Mouse (Mus musculus): Measurements from ENCODE around the gene Zfp366. TPM values are rescaled to one million over a fixed set of nuclear protein-coding genes. Genes with fewer than 3 reads are reported as not detected.
A peak's percentile ranks its signal among the peaks of the same experiment; 100 is the strongest.
"Not testable (repeated sequence)": the region's sequence is repeated elsewhere in the genome, so short reads cannot be mapped to it uniquely, and the experiment has no call there.

Zfp366 gene
- total and polyA plus RNA-seq, 3 experiments = not detected

GRCm38 (mm10) chr13:99173849-99174248, 10.8 kb upstream of the Zfp366 start:
- no peak overlapping the region for H3K27ac ChIP-seq (ENCODE audit: insufficient read depth, low read depth)
- no peaks in the 10 kb centered on the region for H3K79me2 ChIP-seq (replicated peaks; ENCODE audit: control insufficient read depth, extremely low read depth, insufficient read depth, poor library complexity, severe bottlenecking)
- dilution Hi-C loops (cut with MboI; ENCODE audit: extremely low pct_ligation_motif_present, extremely low pct_unique_long_range_greater_than_20kb, low sequenced_read_pairs) (no loop called here), in situ Hi-C loops (cut with MboI; ENCODE audit: low pct_ligation_motif_present, low pct_unique_long_range_greater_than_20kb, low sequenced_read_pairs) (no loop called here)
- no peak overlapping the region for H3K4me3 ChIP-seq (replicated peaks in 1 of 3; ENCODE audit: low read depth in 2 of 3, low read length in 2 of 3, poor library complexity in 1 of 3)
- no peaks in the 10 kb centered on the region for H3K9me3 ChIP-seq (replicated peaks; ENCODE audit: low read length)
- peaks cover 3% of the 10 kb centered on the region for H3K27me3 ChIP-seq (replicated peaks)
- H3K4me1 ChIP-seq (ENCODE audit: control insufficient read depth in 1 of 2, insufficient read depth in 2 of 2) = peaks cover 4 to 30% of the 10 kb centered on the region in 2 experiments
- no peaks in the 10 kb centered on the region for H3K36me3 ChIP-seq (replicated peaks in 1 of 2; ENCODE audit: control insufficient read depth in 1 of 2, insufficient read depth in 1 of 2, low read length in 1 of 2)
- H3K4me2 ChIP-seq (ENCODE audit: insufficient read depth, low read depth, poor library complexity, severe bottlenecking) = peak overlapping the region; percentile 55; the same call in 1 of the 2 replicates
- DNase-seq (ENCODE audit: extremely low read depth) = peak; percentile 51
- no peak overlapping the region for H3K9ac ChIP-seq (ENCODE audit: insufficient read depth, low read depth)
- TF ChIP-seq CHD2 (IDR thresholded peaks at IDR 0.05; ENCODE audit: low read length) (no peak), MXI1 (IDR thresholded peaks at IDR 0.05; ENCODE audit: low read depth, low read length) (no peak), BHLHE40 (IDR thresholded peaks at IDR 0.05; ENCODE audit: low read depth, low read length) (peak; percentile 81), EP300 (IDR thresholded peaks at IDR 0.05; ENCODE audit: low read length) (peak; percentile 48; the same call in 1 of the 2 replicates), IRF4 (IDR thresholded peaks at IDR 0.05; ENCODE audit: low read depth, low read length) (peak; percentile 57; the same call in 1 of the 2 replicates), MEF2A (IDR thresholded peaks at IDR 0.05; ENCODE audit: borderline replicate concordance, low read depth, low read length) (0 out of 2 replicates have a peak, but pooled peaks have one; percentile 14), ETS1 (conservative IDR thresholded peaks at IDR 0.05; ENCODE audit: low read depth, low read length) (peak; percentile 63), MAZ (IDR thresholded peaks at IDR 0.05; ENCODE audit: low read depth, low read length) (0 out of 2 replicates have a peak, but pooled peaks have one; percentile 19)

DNA sequence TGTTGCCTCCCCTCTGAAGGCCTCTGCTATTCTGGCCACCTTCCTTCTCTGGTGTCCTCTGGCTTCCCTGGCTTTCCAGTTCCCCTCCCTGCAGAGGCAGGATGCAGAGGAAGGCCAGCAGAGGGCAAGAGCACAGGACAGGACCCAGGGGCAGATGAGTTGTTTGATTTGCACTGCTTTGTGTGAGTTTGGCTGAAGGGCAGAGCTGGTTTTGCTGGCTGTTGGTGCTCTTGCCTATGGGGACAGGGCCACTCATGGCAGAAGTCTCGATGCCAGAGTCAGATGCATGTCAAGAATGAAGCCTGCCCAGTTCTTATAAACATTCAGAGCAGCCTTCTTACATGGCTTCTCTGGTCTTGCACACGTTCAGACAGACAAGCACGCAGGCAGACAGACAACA, 1.8 kb upstream of the Zfp366 start:
- dilution Hi-C loops (cut with MboI; ENCODE audit: extremely low pct_ligation_motif_present, extremely low pct_unique_long_range_greater_than_20kb, low sequenced_read_pairs); H3K79me2 ChIP-seq (replicated peaks; ENCODE audit: control insufficient read depth, extremely low read depth, insufficient read depth, poor library complexity, severe bottlenecking); H3K9me3 ChIP-seq (replicated peaks; ENCODE audit: low read length); H3K36me3 ChIP-seq (replicated peaks in 1 of 2; ENCODE audit: control insufficient read depth in 1 of 2, insufficient read depth in 1 of 2, low read length in 1 of 2); H3K27ac ChIP-seq (ENCODE audit: insufficient read depth, low read depth); DNase-seq (ENCODE audit: extremely low read depth); in situ Hi-C loops (cut with MboI; ENCODE audit: low pct_ligation_motif_present, low pct_unique_long_range_greater_than_20kb, low sequenced_read_pairs); H3K9ac ChIP-seq (ENCODE audit: insufficient read depth, low read depth); H3K4me2 ChIP-seq (ENCODE audit: insufficient read depth, low read depth, poor library complexity, severe bottlenecking); H3K4me3 ChIP-seq (replicated peaks in 1 of 3; ENCODE audit: low read depth in 2 of 3, low read length in 2 of 3, poor library complexity in 1 of 3): not testable (repeated sequence)
- H3K4me1 ChIP-seq (ENCODE audit: control insufficient read depth in 1 of 2, insufficient read depth in 2 of 2) = peaks cover 9 to 36% of the 10 kb centered on the region in 2 experiments
- H3K27me3 ChIP-seq (replicated peaks) = peaks cover 11% of the 10 kb centered on the region

DNA sequence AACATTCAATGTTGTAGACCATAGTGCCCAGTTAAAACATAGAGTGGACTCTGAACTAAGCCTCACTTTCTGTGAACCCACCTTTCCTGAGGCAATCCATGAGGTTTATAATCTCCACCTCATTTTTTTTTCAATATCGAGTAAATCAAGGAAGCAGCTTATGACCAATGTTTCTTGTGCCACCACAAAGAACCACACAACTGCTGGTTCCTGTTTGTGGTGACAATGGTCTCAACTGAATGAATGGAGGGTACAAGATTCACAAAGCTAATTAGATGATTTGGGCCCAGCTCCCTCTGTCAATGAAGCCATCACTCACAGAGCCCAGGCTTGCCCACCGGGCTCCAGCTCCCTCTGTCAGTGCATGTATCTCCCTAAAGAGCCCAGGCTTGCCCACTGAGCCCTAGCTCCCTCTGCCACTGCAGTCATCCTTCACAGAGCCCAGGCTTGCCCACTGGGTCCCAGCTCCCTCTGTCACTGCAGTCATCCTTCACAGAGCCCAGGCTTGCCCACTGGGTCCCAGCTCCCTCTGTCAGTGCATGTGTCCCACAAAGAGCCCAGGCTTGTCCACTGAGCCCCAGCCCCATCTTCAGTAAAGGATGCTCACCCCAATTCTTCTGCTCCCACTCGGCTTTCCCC, 1.2 kb upstream of the Zfp366 start:
- Histone ChIP-seq H3K79me2 (replicated peaks; ENCODE audit: control insufficient read depth, extremely low read depth, insufficient read depth, poor library complexity, severe bottlenecking) (no peaks in the 10 kb centered on the region), H3K9ac (ENCODE audit: insufficient read depth, low read depth) (no peak overlapping the region), H3K27ac (ENCODE audit: insufficient read depth, low read depth) (no peak overlapping the region), H3K4me2 (ENCODE audit: insufficient read depth, low read depth, poor library complexity, severe bottlenecking) (no peak overlapping the region), H3K36me3 (replicated peaks in 1 of 2; ENCODE audit: control insufficient read depth in 1 of 2, insufficient read depth in 1 of 2, low read length in 1 of 2) (no peaks in the 10 kb centered on the region), H3K27me3 (replicated peaks) (peaks cover 11% of the 10 kb centered on the region), H3K4me3 (replicated peaks in 1 of 3; ENCODE audit: low read depth in 2 of 3, low read length in 2 of 3, poor library complexity in 1 of 3) (no peak overlapping the region), H3K4me1 (ENCODE audit: control insufficient read depth in 1 of 2, insufficient read depth in 2 of 2) (peaks cover 9 to 36% of the 10 kb centered on the region in 2 experiments), H3K9me3 (replicated peaks; ENCODE audit: low read length) (no peaks in the 10 kb centered on the region)
- TF ChIP-seq NRF1 (IDR thresholded peaks at IDR 0.05; ENCODE audit: low read depth, low read length) (no peak), KAT2A (IDR thresholded peaks at IDR 0.05; ENCODE audit: insufficient replicate concordance, low read length) (no peak), RCOR1 (conservative IDR thresholded peaks at IDR 0.05; ENCODE audit: low read depth, low read length) (no peak), UBTF (IDR thresholded peaks at IDR 0.05; ENCODE audit: low read depth, low read length) (no peak), MEF2A (IDR thresholded peaks at IDR 0.05; ENCODE audit: borderline replicate concordance, low read depth, low read length) (no peak), POLR2AphosphoS2 (IDR thresholded peaks at IDR 0.05; ENCODE audit: low read depth, low read length) (no peak), HCFC1 (IDR thresholded peaks at IDR 0.05; ENCODE audit: low read depth, low read length) (no peak), EP300 (IDR thresholded peaks at IDR 0.05; ENCODE audit: low read length) (no peak)
- DNase-seq (ENCODE audit: extremely low read depth) = no peak
- dilution Hi-C loops (cut with MboI; ENCODE audit: extremely low pct_ligation_motif_present, extremely low pct_unique_long_range_greater_than_20kb, low sequenced_read_pairs) = no loop called here
- in situ Hi-C loops (cut with MboI; ENCODE audit: low pct_ligation_motif_present, low pct_unique_long_range_greater_than_20kb, low sequenced_read_pairs) = no loop called here
